Mouse (Mus musculus) layer of hippocampus, adult 6 months (tissue): Measurements from ENCODE around the gene Ap3m1. TPM values are rescaled to one million over a fixed set of nuclear protein-coding genes. Genes with fewer than 3 reads are reported as not detected.

Experiments
- long read RNA-seq, 2 experiments: library from polyadenylated mRNA; unstranded; transcript quantifications; one replicate each; pipeline ENCODE4 v2.0.0; 2019 to 2020
- polyA plus RNA-seq: library from polyadenylated mRNA; unstranded; fragments of <200 nt; fragmentation: Nextera tagmentation; gene quantifications from 2 replicates; pipeline ENCODE4 v1.2.3, GENCODE M21; 2021

Ap3m1 gene
- polyA plus RNA-seq: 41.6 and 45.3 TPM in 2 replicates
- long read RNA-seq, experiment 1, full-length matches to known transcripts: 40 of 69 reads
- long read RNA-seq, experiment 1, partial matches to known transcripts: 6 of 69 reads
- long read RNA-seq, experiment 1, other reads (novel, unspliced or antisense): 23 of 69 reads
- long read RNA-seq, experiment 2, full-length matches to known transcripts: 163 of 221 reads
- long read RNA-seq, experiment 2, partial matches to known transcripts: 10 of 221 reads
- long read RNA-seq, experiment 2, other reads (novel, unspliced or antisense): 48 of 221 reads

DNA sequence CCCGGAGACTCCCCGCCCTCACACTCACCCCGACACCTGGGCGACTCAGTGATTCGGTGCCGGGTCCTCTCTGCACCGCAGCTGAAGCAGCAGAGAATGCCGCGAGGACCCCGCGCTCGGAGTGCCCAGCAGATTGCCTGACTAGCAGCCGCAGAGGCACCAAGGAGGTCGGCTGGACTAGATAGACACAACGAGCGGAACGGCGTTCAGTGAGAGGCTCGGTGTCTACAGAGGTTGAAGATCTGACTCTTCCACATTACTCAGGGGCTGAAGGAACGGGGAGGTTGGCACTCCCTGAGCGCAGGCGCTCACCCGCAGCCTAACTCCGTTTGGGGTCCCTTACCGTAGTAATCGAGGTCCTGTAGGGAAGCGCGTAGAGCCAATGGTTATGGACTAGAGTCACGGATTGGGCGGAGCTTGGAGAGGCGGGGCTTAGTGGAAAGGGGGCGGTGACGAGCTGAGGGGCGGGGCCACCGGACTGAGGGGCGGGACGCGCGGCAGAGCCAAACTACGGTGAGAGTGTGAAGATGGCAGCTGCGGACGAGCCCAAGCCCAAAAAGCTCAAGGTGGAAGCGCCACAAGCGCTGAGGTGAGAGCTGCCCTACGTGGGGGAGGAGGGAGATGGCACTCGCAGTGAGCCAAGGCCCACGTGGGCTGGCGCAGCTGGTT is at the start of gene Ap3m1, which contains the start of gene Adk:
Ap3m1 (minus strand) TSS at position 397 of the 669 bp plus-strand sequence.
Adk (plus strand) TSS at position 463 of the 669 bp plus-strand sequence.

Other genes with a start within 250 kb of the Ap3m1 start
- gene Plau, start 215.8 kb downstream of the Ap3m1 start, polyA plus RNA-seq: 1.5 and 1.7 TPM in 2 replicates
- gene Vcl, start 123.1 kb downstream of the Ap3m1 start, polyA plus RNA-seq: 3.8 and 4.9 TPM in 2 replicates
- gene Adk, start 66 bp upstream of the Ap3m1 start, polyA plus RNA-seq: 104 and 109 TPM in 2 replicates